Mouse (Mus musculus) embryo, embryonic 11 days (tissue): Measurements from ENCODE around the gene 1700037H04Rik.
A peak's percentile ranks its signal among the peaks of the same experiment; 100 is the strongest.

ENCODE experiments used
- DNase-seq: peaks from one replicate; pipeline ENCODE4 v3.0.0-alpha.2; 2015

The 1700037H04Rik gene

GRCm38 (mm10) chr2:131159938-131160581, at the start of gene 1700037H04Rik:
1700037H04Rik (minus strand) TSS chr2:131160081.
- DNase-seq, result peak; percentile 99

GRCm38 (mm10) chr2:131209125-131209795, 49.4 kb upstream of the 1700037H04Rik start:
- no peak for DNase-seq

GRCm38 (mm10) chr2:131208356-131208755, 48.5 kb upstream of the 1700037H04Rik start:
- DNase-seq, result no peak

GRCm38 (mm10) chr2:131206778-131207177, 46.9 kb upstream of the 1700037H04Rik start, which contains the start of gene Ap5s1:
Ap5s1 (plus strand) TSS chr2:131207078.
- no peak for DNase-seq

- no peak for DNase-seq
These were observed 45.8 kb upstream of the 1700037H04Rik start for GRCm38 (mm10) chr2:131205521-131206182.

GRCm38 (mm10) chr2:131204410-131204981, 44.6 kb upstream of the 1700037H04Rik start:
- DNase-seq, result no peak

- DNase-seq, result no peak
These were observed 44.0 kb upstream of the 1700037H04Rik start for GRCm38 (mm10) chr2:131203816-131204409.

GRCm38 (mm10) chr2:131201262-131201661, 41.4 kb upstream of the 1700037H04Rik start:
- DNase-seq, result no peak

- no peak for DNase-seq
These were observed 40.8 kb upstream of the 1700037H04Rik start for GRCm38 (mm10) chr2:131200710-131201109.

GRCm38 (mm10) chr2:131196606-131197316, 36.9 kb upstream of the 1700037H04Rik start:
- no peak for DNase-seq

- no peak for DNase-seq
These were observed 31.1 kb upstream of the 1700037H04Rik start for GRCm38 (mm10) chr2:131191005-131191390.

GRCm38 (mm10) chr2:131190344-131191004, 30.6 kb upstream of the 1700037H04Rik start:
- DNase-seq, result peak; percentile 76

GRCm38 (mm10) chr2:131189521-131190309, 29.8 kb upstream of the 1700037H04Rik start:
- DNase-seq, result no peak

GRCm38 (mm10) chr2:131188311-131188710, 28.4 kb upstream of the 1700037H04Rik start:
- DNase-seq, result no peak

GRCm38 (mm10) chr2:131187602-131187922, 27.7 kb upstream of the 1700037H04Rik start:
- DNase-seq, result no peak

GRCm38 (mm10) chr2:131186771-131187601, 27.1 kb upstream of the 1700037H04Rik start, which contains the start of the genes Cdc25b and Spef1:
Cdc25b (plus strand) TSS chr2:131186949.
Spef1 (minus strand) TSS chr2:131187282.
- DNase-seq, result peak; percentile 93

GRCm38 (mm10) chr2:131186343-131186742, 26.5 kb upstream of the 1700037H04Rik start:
- peak; percentile 46 for DNase-seq

- DNase-seq, result peak; percentile 94
These were observed 20.2 kb upstream of the 1700037H04Rik start, which contains the start of gene Cenpb for GRCm38 (mm10) chr2:131179990-131180587. Cenpb (minus strand) TSS chr2:131180067.

- DNase-seq, result peak; percentile 86
These were observed 19.5 kb upstream of the 1700037H04Rik start for GRCm38 (mm10) chr2:131179246-131179886.
